Mouse (Mus musculus) bone marrow, adult 2 months (tissue): ENCODE data around the gene Slc26a10. TPM values are rescaled to one million over a fixed set of nuclear protein-coding genes. Genes with fewer than 3 reads are reported as not detected.
A peak's percentile ranks its signal among the peaks of the same experiment; 100 is the strongest.
"Not testable (repeated sequence)": the region's sequence is repeated elsewhere in the genome, so short reads cannot be mapped to it uniquely, and the experiment has no call there.

Experiments used
- H3K27ac ChIP-seq: fragments of 200-500 bp; 2 replicates; pipeline ENCODE4 v1.5.1; 2012; ENCODE audit warnings: low read depth, mild to moderate bottlenecking, control low read depth, inconsistent platforms, low read length; ENCODE audit not compliant: control insufficient read depth, poor library complexity, insufficient read depth
- H3K4me1 ChIP-seq: fragments of 200-500 bp; 2 replicates; pipeline ENCODE4 v1.6.1; 2011; ENCODE audit warnings: low read length; ENCODE audit not compliant: control insufficient read depth, insufficient read depth
- H3K4me3 ChIP-seq: fragments of 200-500 bp; replicated peaks from 2 replicates; pipeline ENCODE3; 2011; ENCODE audit warnings: mild to moderate bottlenecking, low read depth, low read length, control low read depth; ENCODE audit not compliant: control insufficient read depth
- CTCF ChIP-seq: fragments of 200-500 bp; IDR thresholded peaks from 2 replicates; pipeline ENCODE4 v1.5.1; 2011; ENCODE audit warnings: low read length, control low read depth; ENCODE audit not compliant: control insufficient read depth, insufficient read depth
- POLR2A ChIP-seq: fragments of 200-500 bp; IDR thresholded peaks from 2 replicates; pipeline ENCODE4 v1.6.1; 2011; ENCODE audit warnings: low read depth, mild to moderate bottlenecking, control low read depth, low read length, borderline replicate concordance; ENCODE audit not compliant: control insufficient read depth
- WGBS: fragments of 180-500 bp; shearing (Covaris S2); methylation state at CpG from one replicate; pipeline ENCODE4 v1.1.7; 2018; 5-methylcytosine and 5-hydroxymethylcytosine counted together
- polyA plus RNA-seq: library from polyadenylated mRNA; stranded (reverse); fragments of >200 nt; gene quantifications from 2 replicates; pipeline ENCODE4 v1.2.4, GENCODE M21; 2011; ENCODE audit warnings: low replicate concordance; ENCODE audit not compliant: missing spikeins, insufficient read depth, insufficient read length

The Slc26a10 gene
- polyA plus RNA-seq, 1 experiment = not detected

- WGBS = 78% methylated on average over 7 of the region's 7 CpGs
- no peak for TF ChIP-seq POLR2A
- no peak for TF ChIP-seq CTCF
- H3K4me3 ChIP-seq = no peak overlapping the region
- H3K4me1 ChIP-seq = peaks cover 4% of the 10 kb centered on the region
- no peak overlapping the region for H3K27ac ChIP-seq
These were observed 35.9 kb downstream of the Slc26a10 start for GRCm38 (mm10) chr10:127144536-127144935.

GRCm38 (mm10) chr10:127143228-127143627 lies 37.2 kb downstream of the Slc26a10 start:
- no peak for TF ChIP-seq POLR2A
- TF ChIP-seq CTCF = no peak

GRCm38 (mm10) chr10:127141500-127141899 lies 38.9 kb downstream of the Slc26a10 start:
- TF ChIP-seq CTCF (no peak), POLR2A (no peak)
- 19% methylated on average over 8 of the region's 8 CpGs for WGBS
- peak overlapping the region; percentile 52 for H3K27ac ChIP-seq
- H3K4me1 ChIP-seq = peaks cover 10% of the 10 kb centered on the region
- H3K4me3 ChIP-seq = no peak overlapping the region

More at GRCm38 (mm10) chr10:127143228-127143627, 37.2 kb downstream of the Slc26a10 start:
- no peak overlapping the region for H3K27ac ChIP-seq
- peaks cover 4% of the 10 kb centered on the region for H3K4me1 ChIP-seq
- WGBS = 84% methylated on average over 8 of the region's 8 CpGs
- no peak overlapping the region for H3K4me3 ChIP-seq

GRCm38 (mm10) chr10:127140971-127141370 lies 39.5 kb downstream of the Slc26a10 start:
- no peak for TF ChIP-seq POLR2A
- no peak for TF ChIP-seq CTCF
- 68% methylated on average over 11 of the region's 11 CpGs for WGBS
- Histone ChIP-seq H3K4me3 (no peak overlapping the region), H3K27ac (peak overlapping the region; percentile 52; the same call in 1 of the 2 replicates), H3K4me1 (peaks cover 10% of the 10 kb centered on the region)

- peak overlapping the region; percentile 56; the same call in 1 of the 2 replicates for H3K27ac ChIP-seq
- no peak overlapping the region for H3K4me3 ChIP-seq
- 28% methylated on average over 18 of the region's 18 CpGs for WGBS
- TF ChIP-seq CTCF = no peak
- TF ChIP-seq POLR2A = no peak
- H3K4me1 ChIP-seq = peaks cover 10% of the 10 kb centered on the region
These were observed 41.9 kb downstream of the Slc26a10 start for GRCm38 (mm10) chr10:127138328-127139141.

- TF ChIP-seq POLR2A = no peak
- no peak for TF ChIP-seq CTCF
- Histone ChIP-seq H3K4me3 (no peak overlapping the region), H3K27ac (peak overlapping the region; percentile 2; the same call in 1 of the 2 replicates), H3K4me1 (peaks cover 10% of the 10 kb centered on the region)
- WGBS = 69% methylated on average over 3 of the region's 3 CpGs
These were observed 42.5 kb downstream of the Slc26a10 start for GRCm38 (mm10) chr10:127137896-127138295.

- Histone ChIP-seq H3K4me3 (no peak overlapping the region), H3K27ac (peak overlapping the region; percentile 94), H3K4me1 (peaks cover 7% of the 10 kb centered on the region; the same call in 1 of the 2 replicates)
- TF ChIP-seq POLR2A = no peak
- WGBS = 10% methylated on average over 4 of the region's 4 CpGs
These were observed 43.9 kb downstream of the Slc26a10 start for GRCm38 (mm10) chr10:127136510-127136909.

- Histone ChIP-seq H3K4me3 (no peak overlapping the region), H3K4me1 (peaks cover 6% of the 10 kb centered on the region; the same call in 1 of the 2 replicates), H3K27ac (peak overlapping the region; percentile 94)
- no peak for TF ChIP-seq CTCF
- no peak for TF ChIP-seq POLR2A
- WGBS = 5% methylated on average over 8 of the region's 8 CpGs
These were observed 45.2 kb downstream of the Slc26a10 start for GRCm38 (mm10) chr10:127135118-127135836.

- H3K4me1 ChIP-seq, H3K27ac ChIP-seq, H3K4me3 ChIP-seq: not testable (repeated sequence)
- WGBS = 64% methylated on average over 3 of the region's 3 CpGs
These were observed 45.9 kb downstream of the Slc26a10 start for GRCm38 (mm10) chr10:127134394-127135035.
